Mouse (Mus musculus): ENCODE measurements around the gene Pck1.

Gene Pck1

DNA sequence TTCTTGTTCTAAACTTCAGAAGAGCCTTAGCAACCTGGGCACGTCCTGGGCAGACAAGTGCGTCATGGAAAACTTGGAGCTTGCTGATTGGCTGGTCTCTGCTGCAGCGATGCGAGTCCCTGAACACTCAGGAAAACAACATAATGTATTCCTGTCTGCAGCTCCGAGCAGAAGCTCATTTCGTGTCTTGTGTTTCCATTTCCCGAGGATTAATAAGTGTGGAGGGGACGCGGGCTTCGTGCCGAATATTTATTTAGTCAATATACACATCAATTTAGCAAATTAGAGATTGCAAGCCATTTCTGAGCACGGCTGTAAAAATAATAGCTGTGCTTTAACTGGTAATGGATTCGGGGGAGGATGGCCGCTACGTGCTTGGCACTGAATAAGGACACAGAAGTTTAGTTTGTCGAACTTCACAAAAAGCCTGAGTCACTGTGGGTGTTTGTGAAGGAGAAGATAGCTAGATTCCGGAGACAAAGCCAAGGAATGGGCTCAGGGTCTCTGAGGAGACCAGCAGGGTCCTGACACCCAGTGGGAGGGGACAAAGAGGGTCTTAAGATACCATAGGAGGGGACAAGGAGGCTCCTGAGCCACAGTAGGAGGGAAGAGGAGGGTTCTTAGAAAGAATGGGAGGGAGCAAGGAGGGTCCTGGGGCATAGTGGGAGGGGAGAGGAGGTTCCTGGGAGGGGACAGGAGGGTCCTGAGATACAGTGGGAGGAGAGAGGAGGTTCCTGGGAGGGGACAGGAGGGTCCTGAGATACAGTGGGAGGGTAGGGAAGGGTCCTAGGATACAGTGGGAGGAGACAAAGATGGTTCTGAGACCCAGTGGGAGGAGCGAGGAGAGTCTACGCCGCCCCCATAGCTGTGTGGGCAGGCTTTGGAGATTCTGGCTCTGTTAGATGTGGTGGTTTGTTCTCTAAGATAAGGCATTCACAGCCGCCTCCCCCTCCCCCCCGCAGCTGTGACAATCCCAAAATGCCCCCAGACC lies 21.0 kb downstream of the Pck1 start:
- peak; percentile 77 for DNase-seq (ENCODE audit: low read depth)

DNA sequence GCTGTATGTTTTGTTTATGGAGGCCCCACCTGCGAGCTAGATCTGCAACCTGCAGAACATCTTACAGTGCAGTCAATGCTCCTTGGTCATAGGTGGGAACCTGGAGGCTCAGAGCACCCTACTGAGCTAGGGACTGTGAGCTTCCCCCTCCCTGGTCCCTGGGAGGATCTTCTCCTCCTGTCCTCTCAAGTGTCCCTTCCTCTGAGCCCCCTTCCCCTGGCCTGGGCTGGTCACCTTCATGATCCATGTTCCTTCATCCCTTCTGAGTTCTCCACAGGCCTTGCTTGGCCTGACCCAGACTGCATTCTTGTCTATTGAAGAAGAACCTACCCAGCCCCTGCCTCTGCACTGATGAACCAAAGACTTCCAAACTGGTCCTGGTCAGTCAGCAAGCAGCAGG lies 21.7 kb downstream of the Pck1 start:
- DNase-seq (ENCODE audit: low read depth), result no peak

DNA sequence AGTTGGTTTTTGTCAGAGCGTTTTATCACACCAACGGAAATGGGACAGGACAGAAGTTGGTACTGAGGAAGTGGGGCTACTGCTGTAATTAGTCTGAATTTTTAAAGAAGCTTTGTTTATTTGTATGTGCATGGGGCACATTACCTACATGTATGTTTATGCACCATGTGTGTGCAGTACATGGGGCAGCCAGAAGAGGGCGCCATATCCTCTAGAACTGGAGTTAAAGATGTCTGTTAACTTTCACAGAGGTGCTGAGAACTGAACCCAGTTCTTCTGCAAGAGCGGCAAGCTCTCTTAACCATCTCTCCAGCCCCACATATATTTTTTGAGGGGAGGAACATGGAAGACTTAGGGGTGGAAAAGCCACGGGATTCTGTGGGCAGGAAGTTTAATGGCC lies 22.9 kb downstream of the Pck1 start:
- DNase-seq (ENCODE audit: low read depth), result peak; percentile 26

DNA sequence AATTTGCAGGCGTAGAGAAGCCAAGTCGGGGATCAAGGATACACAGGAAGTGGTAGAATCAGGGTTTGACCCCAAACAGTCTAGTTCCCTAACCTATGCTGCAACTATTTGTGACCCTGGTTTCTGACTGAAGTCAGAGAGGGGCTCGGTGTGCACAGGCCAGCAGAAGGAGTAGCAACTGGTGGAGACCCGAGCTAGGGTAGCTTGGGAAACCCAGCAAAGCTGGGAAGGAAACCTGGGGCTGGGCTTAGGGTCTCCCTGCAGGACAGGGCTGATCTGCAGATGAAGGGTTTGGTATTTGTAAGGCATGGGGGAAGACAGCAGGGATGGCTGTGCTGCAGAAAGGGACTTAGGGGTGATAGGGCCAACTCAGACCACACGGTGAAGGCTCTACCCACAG lies 24.6 kb downstream of the Pck1 start:
- no peak for DNase-seq (ENCODE audit: low read depth)

DNA sequence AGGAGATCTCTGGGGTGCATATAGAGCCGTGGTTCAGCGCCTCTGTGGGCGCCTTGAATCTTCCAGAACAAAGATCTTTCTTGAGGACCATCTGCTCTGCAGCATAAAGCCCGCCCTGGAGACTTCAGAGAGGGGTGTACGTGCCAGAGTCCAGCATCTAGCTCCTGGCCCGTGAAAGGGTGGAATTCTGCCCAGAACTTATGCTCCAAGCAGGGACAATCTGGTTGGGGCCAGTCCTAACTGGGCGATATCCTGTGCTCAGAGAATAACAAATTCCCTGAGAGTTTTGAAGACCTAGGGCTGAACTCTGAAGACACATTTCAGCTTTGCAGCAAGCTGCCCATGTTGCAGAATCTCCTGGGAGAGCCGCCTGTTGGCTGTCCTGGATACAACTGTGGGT lies 25.1 kb downstream of the Pck1 start:
- no peak for DNase-seq (ENCODE audit: low read depth)

DNA sequence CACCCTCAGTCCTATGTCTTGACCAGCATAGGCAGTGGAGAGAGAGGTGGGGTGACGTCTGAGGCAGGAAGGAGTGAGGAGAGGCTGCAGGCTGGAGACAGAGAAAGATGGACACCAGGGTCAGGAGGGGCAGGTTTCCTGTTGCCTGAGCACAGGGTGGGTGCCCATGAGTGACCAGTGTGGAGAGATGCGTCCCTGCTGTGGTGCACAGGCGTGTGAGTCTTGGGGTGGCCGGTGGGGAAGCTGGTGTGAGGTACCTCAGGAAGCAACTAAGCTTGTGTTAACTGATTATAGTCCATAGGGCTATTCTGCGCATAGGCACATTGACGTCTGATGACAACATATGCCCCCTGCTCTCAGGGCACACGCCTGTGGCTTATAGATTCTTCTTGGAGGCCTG lies 26.2 kb downstream of the Pck1 start:
- no peak for DNase-seq (ENCODE audit: low read depth)

DNA sequence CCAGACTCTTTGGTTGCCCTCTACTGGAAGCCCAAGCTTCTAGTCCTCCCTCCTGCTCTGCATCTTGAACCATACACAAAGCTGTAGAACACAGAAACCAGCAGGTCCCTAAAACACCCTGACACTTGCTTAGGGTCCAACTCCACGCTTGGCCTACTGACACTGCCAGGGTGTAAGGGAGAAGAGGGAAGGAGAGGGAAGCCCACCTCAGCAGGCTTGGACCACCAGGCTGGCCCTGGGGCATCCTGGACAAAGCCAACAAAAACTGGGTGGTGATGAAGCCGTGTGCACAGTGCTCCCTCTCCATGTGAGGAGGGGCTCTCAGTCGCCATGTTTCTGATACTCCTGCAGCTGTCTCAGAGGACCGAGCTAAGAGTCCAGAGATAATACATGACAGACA lies 27.2 kb downstream of the Pck1 start:
- no peak for DNase-seq (ENCODE audit: low read depth)

DNA sequence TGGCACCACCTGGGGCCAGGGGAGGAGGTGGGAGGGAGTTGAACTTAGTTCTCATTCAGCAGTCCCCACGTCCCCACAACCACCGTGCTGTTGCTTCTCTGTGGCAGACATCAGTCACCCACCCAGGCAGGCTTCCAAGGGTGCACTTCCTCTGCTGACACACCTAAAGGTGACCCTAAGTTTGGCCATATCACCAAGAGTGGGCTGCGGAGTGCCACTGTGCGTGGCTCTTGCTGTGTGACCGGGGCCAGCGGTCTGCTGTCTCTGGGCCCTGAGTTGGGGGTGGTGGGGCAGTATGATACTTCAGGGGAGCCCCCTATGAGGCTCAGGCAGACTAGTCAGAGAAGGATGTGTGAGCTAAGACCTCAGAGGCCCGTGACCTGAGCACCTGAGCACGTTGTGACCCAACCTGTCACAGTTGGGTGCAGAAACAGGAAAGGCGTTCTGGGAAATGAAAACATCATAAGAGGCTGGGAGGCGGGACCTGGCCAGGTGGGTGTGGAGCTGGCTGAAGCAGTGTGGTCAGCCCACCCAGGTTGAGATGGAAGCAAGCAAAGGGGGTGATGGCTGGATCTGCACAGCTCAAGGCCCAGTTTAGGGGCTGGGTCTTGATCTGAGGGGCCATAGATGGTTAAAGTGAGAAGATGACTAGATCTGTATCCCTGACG lies 28.0 kb downstream of the Pck1 start:
- no peak for DNase-seq (ENCODE audit: low read depth)

DNA sequence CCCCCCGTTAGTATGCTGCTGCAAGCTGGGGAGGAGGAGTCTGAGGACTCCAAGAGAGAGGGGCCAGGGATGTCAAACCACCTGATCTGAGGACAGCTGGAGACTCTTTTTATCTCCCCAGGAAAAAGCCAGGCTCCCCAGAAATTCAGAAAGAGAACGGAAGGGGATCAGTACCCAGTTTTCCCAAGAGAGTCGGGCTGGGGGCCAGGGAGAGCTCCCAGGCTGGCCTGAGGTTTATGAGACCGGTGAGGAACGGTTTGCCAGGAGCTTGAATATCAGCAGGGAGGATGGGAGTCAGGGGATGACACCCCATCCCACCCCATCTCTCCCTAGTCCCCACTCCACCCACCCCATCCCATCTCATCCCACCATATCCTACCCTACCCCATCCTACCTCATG lies 28.6 kb downstream of the Pck1 start:
- DNase-seq (ENCODE audit: low read depth), result no peak

DNA sequence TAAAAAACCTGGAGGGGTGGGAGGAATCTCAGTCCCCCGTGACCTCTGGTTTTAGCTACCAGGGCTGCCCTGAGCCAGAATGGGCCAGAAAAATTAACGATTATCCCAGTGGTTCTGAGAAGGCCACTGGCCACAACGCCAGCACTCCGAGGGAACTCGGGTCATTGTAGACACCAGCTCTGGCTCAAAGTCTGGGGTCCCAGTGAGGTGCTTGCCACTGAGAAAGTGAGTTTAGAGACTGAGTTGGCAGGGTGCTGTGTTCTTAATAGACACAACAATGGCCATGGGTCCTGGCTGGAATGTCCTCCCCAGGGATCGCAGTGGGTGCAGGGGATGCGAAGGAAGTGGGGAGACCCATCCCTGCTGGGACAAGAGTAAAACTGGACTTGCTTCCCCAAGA lies 29.1 kb downstream of the Pck1 start:
- DNase-seq (ENCODE audit: low read depth), result no peak

DNA sequence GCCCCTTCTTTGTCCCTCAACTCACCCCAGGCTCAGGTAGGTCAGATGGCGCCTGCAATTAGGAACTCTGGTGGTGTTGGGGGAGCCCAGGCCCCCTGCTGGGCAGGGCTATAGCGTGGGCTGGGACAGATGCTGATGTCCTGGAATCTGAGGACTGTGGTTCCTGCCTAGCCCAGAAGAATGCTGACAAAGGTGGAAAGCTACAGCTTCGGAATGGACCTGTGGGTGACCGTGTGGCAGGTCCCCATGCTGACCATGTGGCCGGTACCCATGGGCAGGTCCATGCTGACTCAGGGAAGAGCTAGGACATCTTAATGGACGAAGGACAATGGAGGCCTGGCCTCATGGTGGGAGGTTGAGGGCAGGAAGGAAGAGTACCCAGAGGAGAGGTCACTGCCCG lies 29.9 kb downstream of the Pck1 start:
- DNase-seq (ENCODE audit: low read depth), result no peak

DNA sequence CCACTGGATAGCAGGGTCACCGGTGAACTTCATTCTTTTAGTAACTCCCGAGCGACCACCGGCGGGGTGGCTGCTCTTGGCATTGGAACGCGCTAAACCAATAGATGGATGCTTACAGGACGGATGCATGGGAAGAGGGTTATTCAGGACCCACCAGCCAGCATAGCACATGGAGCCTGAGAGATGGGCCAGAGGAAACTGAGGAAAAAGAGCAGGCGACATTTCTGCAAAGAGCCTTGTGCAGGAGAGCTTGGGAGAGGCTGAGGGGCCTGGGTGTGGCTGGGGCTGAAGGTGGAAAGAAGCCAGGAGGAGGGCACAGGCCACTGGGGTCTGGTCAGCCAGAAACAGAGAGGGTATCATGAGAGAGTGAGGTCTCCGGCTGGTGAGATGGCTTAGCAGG lies 30.5 kb downstream of the Pck1 start:
- DNase-seq (ENCODE audit: low read depth), result no peak

DNA sequence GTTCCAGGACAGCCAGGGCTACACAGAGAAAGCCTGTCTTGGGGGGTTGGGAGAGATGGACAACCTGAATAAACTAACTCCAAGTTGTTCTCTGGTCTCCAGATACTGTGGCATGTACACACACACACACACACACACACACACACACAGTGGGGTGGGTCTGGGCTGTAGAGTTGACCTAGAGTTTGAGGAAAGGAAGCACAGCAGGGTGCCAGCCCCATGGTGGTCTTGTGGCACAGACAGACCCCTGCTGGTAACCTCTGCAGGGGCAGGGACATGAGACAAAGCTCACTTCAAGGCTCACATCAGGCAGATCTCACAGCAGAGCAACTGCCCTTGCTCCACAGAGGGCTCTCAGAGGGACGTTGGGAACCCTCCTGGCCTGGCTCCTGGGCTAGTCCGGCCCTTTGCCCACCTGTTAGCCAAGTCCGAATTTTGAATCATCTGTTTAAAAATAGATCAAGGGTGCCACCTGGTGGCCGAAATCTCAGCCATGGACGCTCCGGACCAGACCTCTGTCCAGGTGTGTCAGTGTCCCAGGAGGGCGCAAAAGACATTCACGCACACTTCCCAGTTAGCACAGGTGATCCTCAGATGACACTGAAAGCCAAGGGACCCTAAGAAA lies 31.1 kb downstream of the Pck1 start:
- peak; percentile 71 for DNase-seq (ENCODE audit: low read depth)

DNA sequence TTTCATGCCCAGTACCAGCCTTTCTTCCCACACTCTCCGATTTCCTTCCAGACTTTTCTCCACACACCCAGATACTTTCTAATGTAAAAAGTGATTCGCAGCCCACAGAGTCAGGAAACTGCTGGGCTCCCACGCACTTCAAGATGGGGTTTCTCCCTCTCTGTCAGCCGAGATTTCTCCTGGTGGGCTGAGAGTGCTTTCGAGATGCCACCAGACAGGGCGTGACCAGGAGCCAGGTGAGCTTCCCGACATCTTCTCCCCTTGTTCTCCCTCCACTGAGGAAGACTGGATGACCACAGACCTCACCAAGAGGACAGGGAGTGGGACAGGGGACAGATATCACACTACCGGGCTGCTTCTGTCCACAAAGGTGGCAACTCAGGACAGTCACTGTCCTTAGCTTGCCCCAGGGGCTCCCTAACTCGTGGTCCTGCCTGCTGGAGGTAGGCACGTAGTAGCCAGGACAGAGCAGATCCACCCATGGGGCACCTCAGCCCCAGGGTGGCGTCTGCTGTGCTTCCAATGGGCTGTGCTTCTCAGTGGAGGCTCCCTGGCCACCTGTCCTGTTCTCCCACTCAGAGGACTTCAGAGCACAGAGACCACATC lies 31.7 kb downstream of the Pck1 start:
- peak; percentile 22 for DNase-seq (ENCODE audit: low read depth)

DNA sequence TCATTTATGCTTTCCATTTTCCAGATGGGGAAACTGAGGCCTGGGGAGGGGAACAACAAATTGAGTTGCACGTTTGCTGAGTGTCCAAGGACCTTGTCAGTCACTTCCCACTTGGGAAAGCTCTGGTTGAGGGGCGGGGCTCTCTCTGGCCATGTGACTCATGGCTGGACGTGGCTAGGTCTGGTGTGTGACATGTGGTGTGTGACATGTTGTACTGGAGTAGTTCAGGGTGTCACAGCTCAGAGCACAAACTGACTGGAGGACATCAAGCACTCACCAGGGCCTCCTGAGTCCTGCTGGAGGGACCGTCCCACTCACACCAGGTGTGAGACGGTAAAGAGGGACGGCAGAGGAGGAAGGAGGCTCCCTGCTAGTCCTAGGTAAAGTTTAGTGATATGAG lies 32.4 kb downstream of the Pck1 start:
- DNase-seq (ENCODE audit: low read depth), result no peak

DNA sequence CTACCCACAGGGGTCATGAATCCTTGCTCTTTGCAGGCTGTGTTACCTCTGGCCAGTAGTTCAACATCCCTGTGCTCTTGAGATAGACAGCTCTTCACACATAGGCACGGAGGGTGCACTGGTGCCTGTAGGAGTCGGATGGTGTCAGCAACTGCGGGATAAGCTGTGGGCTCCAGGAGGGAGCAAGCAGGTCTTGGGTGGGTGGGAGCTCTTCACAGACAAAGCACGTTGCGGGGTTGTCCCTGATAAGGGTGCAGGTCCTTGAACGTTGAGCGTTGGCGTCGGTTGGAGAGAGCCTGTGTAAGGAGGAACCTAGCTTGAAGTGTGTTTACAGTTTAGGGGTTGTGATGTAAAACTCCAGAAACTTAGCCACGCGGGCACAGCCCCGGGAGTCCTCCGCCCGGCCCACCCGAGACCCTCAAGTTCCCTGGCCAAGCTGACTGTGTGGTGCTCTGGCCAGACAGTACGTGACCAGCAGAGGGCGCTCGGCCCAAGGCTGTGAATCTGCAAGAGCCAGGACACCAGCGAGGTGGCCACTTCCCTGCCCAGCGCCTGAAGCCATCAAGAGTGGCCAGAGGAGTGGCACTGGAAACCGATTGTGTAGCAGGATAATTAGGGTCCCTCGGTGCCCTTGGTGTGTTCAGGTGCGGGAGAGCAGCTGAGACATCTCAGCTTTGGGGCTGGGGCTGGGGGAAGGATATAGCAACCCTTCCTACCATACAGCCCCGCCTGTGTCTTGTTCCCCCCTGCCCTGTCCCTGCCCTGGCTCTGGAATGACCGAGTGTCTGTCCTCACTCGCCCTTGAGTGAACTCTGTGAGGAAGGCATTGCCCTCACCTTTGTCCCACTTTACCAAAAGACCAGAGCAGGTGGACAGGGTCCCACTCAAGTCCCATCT lies 33.4 kb downstream of the Pck1 start:
- DNase-seq (ENCODE audit: low read depth), result peak; percentile 87

DNA sequence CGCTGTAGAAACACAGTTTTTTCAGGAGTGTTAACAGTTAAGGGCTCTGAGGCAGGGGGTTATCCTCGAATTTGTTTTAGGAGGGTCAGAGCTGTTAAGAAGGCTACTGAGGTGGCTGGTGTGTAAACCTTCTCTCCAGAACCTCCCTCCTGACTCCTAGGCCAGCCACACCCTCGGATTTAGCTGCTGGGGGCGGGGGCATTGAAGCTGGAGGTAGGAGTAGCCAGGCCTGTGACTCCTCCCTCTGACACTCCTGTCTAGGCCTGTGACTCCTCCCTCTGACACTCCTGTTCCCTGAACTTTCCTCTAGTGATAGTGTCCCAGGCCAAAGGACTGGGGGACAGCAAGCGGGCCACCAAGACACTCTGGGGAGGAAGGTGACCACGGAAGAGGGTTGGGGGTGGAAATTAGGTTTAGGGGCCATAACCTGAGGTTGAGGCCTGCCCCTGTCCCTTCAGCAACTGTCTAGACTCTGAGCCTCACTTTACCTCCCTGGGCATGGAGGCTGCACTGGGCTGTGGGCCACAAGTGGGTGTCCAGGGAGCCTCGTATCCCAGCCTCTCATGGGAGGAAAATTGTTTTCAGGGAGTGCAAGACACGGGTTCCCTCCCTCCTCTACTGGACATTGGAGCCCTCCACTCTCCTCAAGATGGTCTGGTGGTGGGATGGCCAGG lies 34.5 kb downstream of the Pck1 start:
- no peak for DNase-seq (ENCODE audit: low read depth)

DNA sequence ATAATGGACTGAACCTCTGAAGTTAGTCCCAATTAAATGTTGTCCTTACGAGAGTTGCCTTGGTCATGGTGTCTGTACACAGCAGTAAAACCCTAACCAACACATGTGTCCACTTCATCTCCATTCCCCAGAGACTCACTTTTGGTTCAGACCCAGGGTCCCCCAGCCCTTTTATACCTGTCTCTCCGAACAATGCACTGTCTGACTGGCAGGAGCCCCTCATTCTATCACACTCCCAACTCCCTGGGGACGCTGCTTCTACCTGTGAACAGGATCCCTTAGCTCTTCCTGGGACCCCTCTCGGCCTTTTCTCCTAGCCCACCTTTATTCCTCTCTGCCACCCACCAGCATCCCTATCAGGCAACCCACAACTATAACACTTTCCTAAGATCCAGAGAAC lies 41.9 kb downstream of the Pck1 start:
- DNase-seq (ENCODE audit: low read depth), result no peak

DNA sequence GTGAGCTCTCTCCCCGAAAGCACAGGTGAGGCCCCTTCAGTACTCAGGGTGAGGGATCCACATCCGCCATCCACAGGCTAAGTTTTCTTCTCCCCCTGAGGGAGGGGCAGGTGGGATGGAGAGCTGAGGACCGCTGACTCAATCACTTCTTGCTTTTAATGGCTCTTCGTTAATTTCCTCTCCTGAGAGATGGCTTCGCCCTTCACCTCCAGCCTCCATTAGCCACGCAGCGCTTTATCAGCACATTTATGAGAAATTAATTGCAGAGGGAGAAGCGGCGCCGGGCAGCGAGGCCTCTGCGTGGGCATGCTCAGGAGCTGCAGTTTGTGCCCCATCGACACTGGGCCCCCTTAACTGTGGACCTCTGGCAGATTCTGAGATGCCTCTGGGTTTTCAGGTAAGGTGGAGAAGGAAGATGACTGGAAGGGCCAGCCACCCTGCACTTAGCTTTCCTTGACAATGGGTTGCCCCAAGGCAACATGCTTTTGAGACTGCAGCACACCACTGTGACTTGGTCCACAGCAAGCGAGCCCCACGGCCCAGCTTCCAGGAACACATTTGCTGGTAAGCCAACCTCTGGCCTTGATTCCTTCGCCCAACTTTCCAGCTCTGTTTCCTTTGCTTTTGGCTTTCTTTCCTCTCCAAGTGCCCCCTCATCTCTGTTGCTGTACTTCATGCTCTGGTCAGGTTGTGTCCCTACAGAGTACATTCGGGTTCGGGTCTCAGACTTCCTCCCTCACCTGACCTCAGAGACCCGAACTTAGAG lies 50.3 kb downstream of the Pck1 start:
- no peak for DNase-seq (ENCODE audit: low read depth)

DNA sequence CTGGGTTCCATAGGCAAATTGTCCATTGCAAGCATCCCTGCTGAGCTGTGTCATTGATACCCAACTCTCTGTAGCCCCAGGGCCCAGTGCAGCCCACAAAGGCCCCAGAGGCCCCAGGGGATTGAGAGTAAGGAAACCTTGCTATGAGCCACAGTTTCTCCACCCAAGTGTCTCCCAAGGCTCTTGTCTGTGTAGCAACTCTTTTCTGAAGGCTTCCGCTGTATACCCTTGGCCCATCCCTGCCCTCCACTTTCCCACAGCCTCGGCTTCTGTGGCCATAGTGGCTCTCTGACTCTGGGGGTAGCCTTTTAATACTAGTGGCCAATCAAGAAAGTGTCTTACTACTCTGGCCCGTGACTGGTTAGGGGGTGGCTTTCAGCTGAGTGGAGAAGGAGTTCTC lies 50.9 kb downstream of the Pck1 start:
- DNase-seq (ENCODE audit: low read depth), result no peak
